Comparison of ENCODE assay signal across 24 mouse cellular contexts in genomic region chr7:144883106-144883505, GRCm38 (mm10). TPM values are rescaled to one million over a fixed set of nuclear protein-coding genes. Genes with fewer than 3 reads are reported as not detected.
DNase-seq lines count a peak whose midpoint lies in the region; ATAC-seq lines count a peak whose summit lies in the region.
"Had no signal": no experiment of that assay in that cellular context is flagged by ENCODE, and none has a peak within 500 bp of the region (broad histone marks: within the 10 kb centered on the region; RNA-seq: fewer than 3 reads in every experiment).

No protein-coding gene starts in this region.

- no peaks in the 10 kb centered on the region; the same call in 1 of the 2 replicates for H3K4me1 ChIP-seq in embryonic facial prominence, embryonic 12.5 days
- H3K4me1 ChIP-seq in embryonic facial prominence, embryonic 10.5 days: peaks cover 13% of the 10 kb centered on the region
- H3K4me1 ChIP-seq in limb, embryonic 11.5 days (ENCODE audit: control insufficient read depth, insufficient read depth, low read length): 0 out of 2 replicates have a peak, but pooled peaks cover 3% of the 10 kb centered on the region
- H3K4me1 ChIP-seq in limb, embryonic 10.5 days: peaks cover 10% of the 10 kb centered on the region
- H3K4me1 ChIP-seq: liver, embryonic 13.5 days had no signal

- no peak overlapping the region for H3K27ac ChIP-seq in embryonic facial prominence, embryonic 12.5 days
- H3K27ac ChIP-seq in embryonic facial prominence, embryonic 10.5 days (replicated peaks): no peak overlapping the region
- no peak overlapping the region for H3K27ac ChIP-seq in limb, embryonic 11.5 days (replicated peaks; ENCODE audit: low read depth, low read length)
- H3K27ac ChIP-seq in limb, embryonic 10.5 days: no peak overlapping the region
- H3K27ac ChIP-seq: liver, embryonic 13.5 days had no signal

- no peak overlapping the region for H3K4me2 ChIP-seq in embryonic facial prominence, embryonic 12.5 days (replicated peaks)
- H3K4me2 ChIP-seq in limb, embryonic 11.5 days (ENCODE audit: low read depth, severe bottlenecking): no peak overlapping the region
- H3K4me2 ChIP-seq: heart, embryonic 11.5 days; liver, embryonic 13.5 days had no signal

- WGBS in embryonic facial prominence, embryonic 12.5 days: 17% methylated on average over 2 of the region's 2 CpGs
- 51% methylated on average over 2 of the region's 2 CpGs for WGBS in embryonic facial prominence, embryonic 10.5 days
- WGBS in limb, embryonic 11.5 days: 27% methylated on average over 2 of the region's 2 CpGs
- 56% methylated on average over 2 of the region's 2 CpGs for WGBS in limb, embryonic 10.5 days

- H3K36me3 ChIP-seq in embryonic facial prominence, embryonic 12.5 days: no peaks in the 10 kb centered on the region
- H3K36me3 ChIP-seq in embryonic facial prominence, embryonic 10.5 days (replicated peaks): no peaks in the 10 kb centered on the region
- no peaks in the 10 kb centered on the region for H3K36me3 ChIP-seq in limb, embryonic 11.5 days (ENCODE audit: control insufficient read depth, insufficient read depth, low read length)
- no peaks in the 10 kb centered on the region for H3K36me3 ChIP-seq in limb, embryonic 10.5 days
- H3K36me3 ChIP-seq: liver, embryonic 13.5 days had no signal

- DNase-seq in embryonic facial prominence, embryonic 10.5 days (ENCODE audit: low spot score): no peak
- peak; percentile 52 for DNase-seq in limb, embryonic 11.5 days (ENCODE audit: low spot score)
- DNase-seq in limb, embryonic 10.5 days (ENCODE audit: low spot score): no peak
- peak; percentile 75 for DNase-seq in 3T3-L1 (ENCODE audit: low read depth, low spot score)
- peak; percentile 57 for DNase-seq in forelimb bud, embryonic 11.5 days (ENCODE audit: low read depth, low spot score)
- no peak for DNase-seq in gastrocnemius, adult 18-20 months (ENCODE audit: low spot score)
- DNase-seq: B cell, adult 2 months; cerebellum, postnatal 10 days; gastrocnemius, postnatal 36 days; kidney, adult 2 months; liver, embryonic 13.5 days; right cerebral cortex, postnatal 14 days; thymus, postnatal 14 days had no signal

- H3K9me3 ChIP-seq in embryonic facial prominence, embryonic 12.5 days: no peaks in the 10 kb centered on the region
- H3K9me3 ChIP-seq in embryonic facial prominence, embryonic 10.5 days: no peaks in the 10 kb centered on the region
- H3K9me3 ChIP-seq in limb, embryonic 11.5 days (ENCODE audit: control insufficient read depth, low read length): no peaks in the 10 kb centered on the region
- no peaks in the 10 kb centered on the region for H3K9me3 ChIP-seq in limb, embryonic 10.5 days (replicated peaks)
- H3K9me3 ChIP-seq: liver, embryonic 13.5 days had no signal

- H3K4me3 ChIP-seq in embryonic facial prominence, embryonic 12.5 days: no peak overlapping the region
- no peak overlapping the region for H3K4me3 ChIP-seq in embryonic facial prominence, embryonic 10.5 days
- H3K4me3 ChIP-seq in limb, embryonic 11.5 days (ENCODE audit: low read depth, low read length): no peak overlapping the region
- no peak overlapping the region for H3K4me3 ChIP-seq in limb, embryonic 10.5 days
- H3K4me3 ChIP-seq: liver, embryonic 13.5 days had no signal

- peak; percentile 58; the same call in 1 of the 2 replicates for ATAC-seq in embryonic facial prominence, embryonic 12.5 days (ENCODE audit: insufficient number of reproducible peaks, insufficient read depth, low FRiP score, low TSS enrichment)
- ATAC-seq in limb, embryonic 11.5 days (ENCODE audit: insufficient number of reproducible peaks, low FRiP score, low TSS enrichment, low read depth): no peak

- H3K27me3 ChIP-seq in embryonic facial prominence, embryonic 12.5 days: no peaks in the 10 kb centered on the region
- peaks cover 23% of the 10 kb centered on the region for H3K27me3 ChIP-seq in embryonic facial prominence, embryonic 10.5 days (replicated peaks; ENCODE audit: low read depth, poor library complexity, severe bottlenecking)
- H3K27me3 ChIP-seq in limb, embryonic 11.5 days (ENCODE audit: control insufficient read depth, insufficient read depth, low read length): no peaks in the 10 kb centered on the region
- peaks cover 12% of the 10 kb centered on the region for H3K27me3 ChIP-seq in limb, embryonic 10.5 days (ENCODE audit: low read depth, poor library complexity, severe bottlenecking)

- no peak overlapping the region; the same call in 1 of the 2 replicates for H3K9ac ChIP-seq in embryonic facial prominence, embryonic 12.5 days
- H3K9ac ChIP-seq in limb, embryonic 11.5 days (ENCODE audit: low read length): no peak overlapping the region
- H3K9ac ChIP-seq: liver, embryonic 13.5 days had no signal

RNA-seq across cellular contexts. Expression of gene Fgf15, which starts 13.2 kb away (rescaled TPM):
- 24.5 and 30.1 TPM in 2 replicates for polyA plus RNA-seq in embryonic facial prominence, embryonic 12.5 days (2016; fragmentation: Nextera tagmentation; extraction: Ambion mirVana)
- polyA plus RNA-seq in embryonic facial prominence, embryonic 10.5 days (2016; fragmentation: Nextera tagmentation; extraction: Ambion mirVana): 17.5 and 19.7 TPM in 2 replicates
- polyA plus RNA-seq in limb, embryonic 11.5 days (2014; fragmentation: Nextera tagmentation; extraction: Ambion mirVana): 0.47 and 0.52 TPM in 2 replicates
- polyA plus RNA-seq in limb, embryonic 10.5 days (2016; fragmentation: Nextera tagmentation; extraction: Ambion mirVana): 0.35 and 0.70 TPM in 2 replicates
- total RNA-seq in gastrocnemius, adult 18-20 months (2021): not detected
- total RNA-seq: gastrocnemius, postnatal 36 days; heart, postnatal 25 days; layer of hippocampus, postnatal 25 days; left cerebral cortex, postnatal 25 days; megakaryocyte progenitor cell, adult 5-6 weeks had no signal
- polyA plus RNA-seq: kidney, adult 2 months; lung, embryonic 16.5 days; spleen, adult 2 months; stomach, embryonic 16.5 days had no signal

RNA-seq across cellular contexts. Expression of gene LTO1, which starts 31.8 kb away (rescaled TPM):
- 25.2 and 25.5 TPM in 2 replicates for polyA plus RNA-seq in embryonic facial prominence, embryonic 12.5 days (2016; fragmentation: Nextera tagmentation; extraction: Ambion mirVana)
- polyA plus RNA-seq in embryonic facial prominence, embryonic 10.5 days (2016; fragmentation: Nextera tagmentation; extraction: Ambion mirVana): 25.4 and 26.0 TPM in 2 replicates
- polyA plus RNA-seq in limb, embryonic 11.5 days (2014; fragmentation: Nextera tagmentation; extraction: Ambion mirVana): 22.6 and 23.3 TPM in 2 replicates
- 23.4 and 27.2 TPM in 2 replicates for polyA plus RNA-seq in limb, embryonic 10.5 days (2016; fragmentation: Nextera tagmentation; extraction: Ambion mirVana)
- total RNA-seq in gastrocnemius, adult 18-20 months (2021): 10 to 100 TPM in 1 of 2 experiments, 1 to 10 TPM in 1; 8.0 to 10.2 TPM

RNA-seq across cellular contexts. Expression of gene Fgf4, which starts 35.9 kb away (rescaled TPM):
- 0.08 and 0.15 TPM in 2 replicates for polyA plus RNA-seq in embryonic facial prominence, embryonic 12.5 days (2016; fragmentation: Nextera tagmentation; extraction: Ambion mirVana)
- polyA plus RNA-seq in embryonic facial prominence, embryonic 10.5 days (2016; fragmentation: Nextera tagmentation; extraction: Ambion mirVana): 0.16 TPM in 1 of 2 replicates, not detected in the other
- polyA plus RNA-seq in limb, embryonic 11.5 days (2014; fragmentation: Nextera tagmentation; extraction: Ambion mirVana): 0.17 and 0.78 TPM in 2 replicates
- polyA plus RNA-seq in limb, embryonic 10.5 days (2016; fragmentation: Nextera tagmentation; extraction: Ambion mirVana): 1.5 and 3.2 TPM in 2 replicates
- not detected for total RNA-seq in gastrocnemius, adult 18-20 months (2021)
- total RNA-seq: adrenal gland, postnatal 4 days; heart, postnatal 25 days; layer of hippocampus, postnatal 25 days; left cerebral cortex, postnatal 25 days; megakaryocyte progenitor cell, adult 5-6 weeks; midbrain, postnatal 0 days had no signal
- polyA plus RNA-seq: heart, embryonic 11.5 days; kidney, adult 2 months; liver, embryonic 13.5 days; lung, embryonic 16.5 days; midbrain, postnatal 0 days; spleen, adult 2 months had no signal

RNA-seq across cellular contexts. Expression of gene Fgf3, which starts 45.2 kb away (rescaled TPM):
- 0.58 and 1.1 TPM in 2 replicates for polyA plus RNA-seq in embryonic facial prominence, embryonic 12.5 days (2016; fragmentation: Nextera tagmentation; extraction: Ambion mirVana)
- 0.96 and 1.3 TPM in 2 replicates for polyA plus RNA-seq in embryonic facial prominence, embryonic 10.5 days (2016; fragmentation: Nextera tagmentation; extraction: Ambion mirVana)
- 0.47 TPM in 1 of 2 replicates, not detected in the other for polyA plus RNA-seq in limb, embryonic 11.5 days (2014; fragmentation: Nextera tagmentation; extraction: Ambion mirVana)
- polyA plus RNA-seq in limb, embryonic 10.5 days (2016; fragmentation: Nextera tagmentation; extraction: Ambion mirVana): 0.41 and 0.46 TPM in 2 replicates
- total RNA-seq in gastrocnemius, adult 18-20 months (2021): not detected
- total RNA-seq: gastrocnemius, postnatal 36 days; heart, postnatal 25 days; layer of hippocampus, postnatal 25 days had no signal
- polyA plus RNA-seq: kidney, adult 2 months; lung, embryonic 16.5 days; stomach, embryonic 16.5 days had no signal

RNA-seq across cellular contexts. Expression of gene Ccnd1, which starts 56.6 kb away (rescaled TPM):
- polyA plus RNA-seq in embryonic facial prominence, embryonic 12.5 days (2016; fragmentation: Nextera tagmentation; extraction: Ambion mirVana): 131 and 156 TPM in 2 replicates
- polyA plus RNA-seq in embryonic facial prominence, embryonic 10.5 days (2016; fragmentation: Nextera tagmentation; extraction: Ambion mirVana): 191 and 194 TPM in 2 replicates
- polyA plus RNA-seq in limb, embryonic 11.5 days (2014; fragmentation: Nextera tagmentation; extraction: Ambion mirVana): 166 and 200 TPM in 2 replicates
- 152 and 160 TPM in 2 replicates for polyA plus RNA-seq in limb, embryonic 10.5 days (2016; fragmentation: Nextera tagmentation; extraction: Ambion mirVana)
- total RNA-seq in gastrocnemius, adult 18-20 months (2021): 1 to 10 TPM; 3.2 to 9.1 TPM

Comparison
In these comparisons a context has a peak if more than half of its experiments do, and no peak if none do; other contexts are left out.
1. DNase-seq: peak in limb, embryonic 11.5 days (single experiment), 3T3-L1 (single experiment) and forelimb bud, embryonic 11.5 days (single experiment); none in embryonic facial prominence, embryonic 10.5 days (single experiment), limb, embryonic 10.5 days (single experiment) and gastrocnemius, adult 18-20 months (single experiment).
2. RNA of gene Fgf15, which starts 13.2 kb away (polyA plus RNA-seq): 24.5 to 30.1 TPM in embryonic facial prominence, embryonic 12.5 days and 17.5 to 19.7 TPM in embryonic facial prominence, embryonic 10.5 days; 0.47 to 0.52 TPM in limb, embryonic 11.5 days and 0.35 to 0.70 TPM in limb, embryonic 10.5 days; every median in the first group is over 10 times any median in the second.